Mouse (Mus musculus) spleen, adult 18-20 months (tissue): ENCODE results near the gene Ccr2.
"Not testable (repeated sequence)": the region's sequence is repeated elsewhere in the genome, so short reads cannot be mapped to it uniquely, and the experiment has no call there.

Source experiments
- DNase-seq, 2 experiments: peaks; one replicate each; pipeline ENCODE4 v3.0.0; 2022; ENCODE audit warnings: mixed read lengths in 2 of 2

Gene Ccr2

GRCm38 (mm10) chr9:124101723-124102122 lies at the start of gene Ccr2:
TSS of gene Ccr2 (plus strand) at chr9:124101950.
- no peak for DNase-seq

GRCm38 (mm10) chr9:124053532-124053931 lies 48.2 kb upstream of the Ccr2 start:
- DNase-seq, result no peak

GRCm38 (mm10) chr9:124056158-124056709 lies 45.5 kb upstream of the Ccr2 start:
- DNase-seq, result no peak

- DNase-seq, result no peak
Measured at GRCm38 (mm10) chr9:124059660-124060352, 41.9 kb upstream of the Ccr2 start.

- not testable (repeated sequence) for DNase-seq
Measured at GRCm38 (mm10) chr9:124061474-124062432, 40.0 kb upstream of the Ccr2 start.

- no peak for DNase-seq
Measured at GRCm38 (mm10) chr9:124066572-124067103, 35.1 kb upstream of the Ccr2 start.

- DNase-seq, result no peak
Measured at GRCm38 (mm10) chr9:124068098-124069058, 33.4 kb upstream of the Ccr2 start.

- no peak for DNase-seq
Measured at GRCm38 (mm10) chr9:124071506-124071905, 30.2 kb upstream of the Ccr2 start.

GRCm38 (mm10) chr9:124079803-124080202 lies 21.9 kb upstream of the Ccr2 start:
- no peak for DNase-seq

GRCm38 (mm10) chr9:124080471-124080870 lies 21.3 kb upstream of the Ccr2 start:
- DNase-seq, result not testable (repeated sequence)

GRCm38 (mm10) chr9:124090441-124090840 lies 11.3 kb upstream of the Ccr2 start:
- DNase-seq, result no peak

GRCm38 (mm10) chr9:124099127-124099526 lies 2.6 kb upstream of the Ccr2 start:
- DNase-seq, result no peak

GRCm38 (mm10) chr9:124100357-124100756 lies 1.4 kb upstream of the Ccr2 start:
- DNase-seq, result no peak

- no peak for DNase-seq
Measured at GRCm38 (mm10) chr9:124103199-124103598, 1.4 kb downstream of the Ccr2 start.

- DNase-seq, result no peak
Measured at GRCm38 (mm10) chr9:124105196-124105595, 3.4 kb downstream of the Ccr2 start.

- DNase-seq, result no peak
Measured at GRCm38 (mm10) chr9:124107232-124107631, 5.5 kb downstream of the Ccr2 start.

- no peak for DNase-seq
Measured at GRCm38 (mm10) chr9:124108356-124109127, 6.8 kb downstream of the Ccr2 start.

- no peak for DNase-seq
Measured at GRCm38 (mm10) chr9:124111997-124112396, 10.2 kb downstream of the Ccr2 start.

GRCm38 (mm10) chr9:124112591-124113239 lies 11.0 kb downstream of the Ccr2 start:
- DNase-seq, result no peak

- no peak for DNase-seq
Measured at GRCm38 (mm10) chr9:124113777-124114176, 12.0 kb downstream of the Ccr2 start.

GRCm38 (mm10) chr9:124118489-124118888 lies 16.7 kb downstream of the Ccr2 start:
- peak; percentile 41 to 70 for DNase-seq
